Mouse (Mus musculus) layer of hippocampus, postnatal 36 days (tissue): ENCODE results near the gene Avpr1a. TPM values are rescaled to one million over a fixed set of nuclear protein-coding genes. Genes with fewer than 3 reads are reported as not detected.
A peak's percentile ranks its signal among the peaks of the same experiment; 100 is the strongest.

ENCODE experiments used
- DNase-seq, 2 experiments: peaks; one replicate each; pipeline ENCODE4 v3.0.0; 2022
- total RNA-seq, 2 experiments: library from RNA; stranded (reverse); gene quantifications; 2 replicates each; pipeline ENCODE4 v1.2.3; 2021

The Avpr1a gene
- total RNA-seq = under 1 TPM; 0.51 to 0.75 TPM

GRCm38 (mm10) chr10:122447861-122448716 lies at the start of gene Avpr1a:
TSS of gene Avpr1a (plus strand) at chr10:122448499.
- no peak for DNase-seq

- DNase-seq = no peak
These were observed 46.0 kb upstream of the Avpr1a start for GRCm38 (mm10) chr10:122402270-122402669.

- DNase-seq = no peak
These were observed 42.0 kb upstream of the Avpr1a start for GRCm38 (mm10) chr10:122406333-122406732.

- DNase-seq = no peak
These were observed 39.4 kb upstream of the Avpr1a start for GRCm38 (mm10) chr10:122408697-122409409.

- no peak for DNase-seq
These were observed 37.5 kb upstream of the Avpr1a start for GRCm38 (mm10) chr10:122410791-122411190.

- no peak for DNase-seq
These were observed 15.6 kb upstream of the Avpr1a start for GRCm38 (mm10) chr10:122432690-122433089.

- peak in 1 of 2 experiments; percentile 49 for DNase-seq
These were observed 1.0 kb upstream of the Avpr1a start for GRCm38 (mm10) chr10:122447275-122447674.

GRCm38 (mm10) chr10:122448717-122449611 lies 665 bp downstream of the Avpr1a start:
- DNase-seq = peak; percentile 7 to 20

GRCm38 (mm10) chr10:122449856-122450255 lies 1.6 kb downstream of the Avpr1a start:
- DNase-seq = no peak

- DNase-seq = no peak
These were observed 5.2 kb downstream of the Avpr1a start for GRCm38 (mm10) chr10:122453466-122453865.

GRCm38 (mm10) chr10:122455793-122456192 lies 7.5 kb downstream of the Avpr1a start:
- no peak for DNase-seq

- no peak for DNase-seq
These were observed 28.5 kb downstream of the Avpr1a start for GRCm38 (mm10) chr10:122476846-122477245.

GRCm38 (mm10) chr10:122498551-122498950 lies 50.3 kb downstream of the Avpr1a start:
- no peak for DNase-seq

GRCm38 (mm10) chr10:122499306-122499705 lies 51.0 kb downstream of the Avpr1a start:
- DNase-seq = no peak

Other genes with a start within 250 kb of the Avpr1a start
- 10 to 100 TPM; 74.1 to 77.7 TPM for gene Ppm1h, start 230.3 kb downstream of the Avpr1a start, total RNA-seq